Mouse (Mus musculus) small intestine, adult 2 months (tissue): ENCODE data around the gene Mpp4.

Experiments used
- CTCF ChIP-seq: fragments of 200-500 bp; IDR thresholded peaks from 2 replicates; pipeline ENCODE4 v1.5.1; 2012; ENCODE audit warnings: low read depth, mild to moderate bottlenecking, control low read depth, inconsistent platforms, low read length, moderate library complexity, mixed read lengths; ENCODE audit not compliant: insufficient replicate concordance, insufficient read length; ENCODE audit errors: extremely low read depth
- POLR2A ChIP-seq: fragments of 200-500 bp; IDR thresholded peaks from 2 replicates; pipeline ENCODE4 v1.6.1; 2012; ENCODE audit warnings: low read depth, mild to moderate bottlenecking, control low read depth, inconsistent platforms, low read length, moderate library complexity

- TF ChIP-seq CTCF (no peak), POLR2A (no peak)
Observed at GRCm38 (mm10) chr1:59134419-59134818, 28.8 kb downstream of the Mpp4 start.
